Mouse (Mus musculus) lung, adult 2 months (tissue): Measurements from ENCODE around the gene Myo9b. TPM values are rescaled to one million over a fixed set of nuclear protein-coding genes. Genes with fewer than 3 reads are reported as not detected.

Source experiments
- DNase-seq: peaks from one replicate; pipeline ENCODE4 v3.0.0; 2022
- H3K4me1 ChIP-seq: fragments of 200-500 bp; 2 replicates; pipeline ENCODE4 v1.6.1; 2011; ENCODE audit warnings: low read length; ENCODE audit not compliant: control insufficient read depth, insufficient read depth
- H3K4me3 ChIP-seq: fragments of 200-500 bp; replicated peaks from 2 replicates; pipeline ENCODE3; 2011; ENCODE audit warnings: low read depth, mild to moderate bottlenecking, control low read depth, low read length; ENCODE audit errors: extremely low read depth
- CTCF ChIP-seq: fragments of 200-500 bp; IDR thresholded peaks from 2 replicates; pipeline ENCODE4 v1.5.1; 2011; ENCODE audit warnings: mild to moderate bottlenecking, low read length, control low read depth; ENCODE audit not compliant: insufficient read depth
- POLR2A ChIP-seq: fragments of 200-500 bp; IDR thresholded peaks from 2 replicates; pipeline ENCODE4 v1.6.1; 2011; ENCODE audit warnings: low read depth, mild to moderate bottlenecking, control low read depth, low read length, borderline replicate concordance; ENCODE audit errors: extremely low read depth
- WGBS: fragments of 180-500 bp; shearing (Covaris S2); methylation state at CpG from one replicate; pipeline ENCODE4 v1.1.7; 2018; 5-methylcytosine and 5-hydroxymethylcytosine counted together
- polyA plus RNA-seq: library from polyadenylated mRNA; depleted of rRNA; stranded (reverse); fragments of >200 nt; gene quantifications from 2 replicates; pipeline ENCODE4 v1.2.3, GENCODE M21; 2012; rRNA removed

Myo9b gene
- polyA plus RNA-seq, 1 experiment, result 37.6 TPM

DNA sequence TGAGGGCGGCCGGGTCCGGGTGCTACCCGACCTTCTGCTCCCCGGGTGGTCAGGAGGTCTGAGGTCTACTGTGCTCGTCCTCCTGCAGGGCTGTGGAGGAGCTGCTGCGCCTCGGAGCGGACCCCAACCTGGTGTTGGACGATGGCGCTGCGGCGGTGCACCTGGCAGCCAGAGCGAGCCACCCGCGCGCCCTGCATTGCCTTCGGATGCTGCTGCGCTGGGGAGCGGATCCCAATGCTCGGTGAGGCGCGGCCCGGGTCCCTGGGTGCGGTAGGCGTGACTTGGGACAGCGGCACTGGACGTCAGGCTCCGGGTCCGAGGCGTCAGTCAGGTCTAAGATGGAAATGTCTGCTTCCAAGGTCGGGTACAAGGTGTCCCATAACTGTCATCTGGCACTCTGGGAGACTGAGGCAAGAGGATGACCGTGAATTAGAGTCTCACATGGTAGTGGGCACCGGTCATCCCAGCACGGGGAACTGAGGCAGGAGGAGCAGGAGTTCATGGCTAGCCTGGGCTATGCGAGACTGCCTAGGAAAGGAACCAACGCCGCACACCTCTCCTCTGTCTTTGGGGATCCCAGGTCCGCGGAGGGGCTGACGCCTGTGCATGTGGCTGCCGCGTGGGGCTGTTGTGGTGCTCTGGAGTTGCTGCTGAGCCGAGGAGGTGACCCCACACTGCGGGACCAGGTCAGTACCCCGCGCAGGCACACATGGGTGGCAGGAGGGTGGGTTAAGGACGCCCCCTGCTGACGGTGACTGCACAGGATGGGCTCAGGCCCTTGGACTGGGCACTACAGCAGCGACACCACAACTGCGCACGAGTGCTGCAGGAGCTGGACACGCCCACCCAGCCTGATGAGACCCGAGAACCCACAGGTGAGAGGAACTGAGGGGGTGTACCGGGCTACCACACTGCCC is 133.8 kb downstream of the Myo9b start:
- Histone ChIP-seq H3K4me3 (no peak overlapping the region), H3K4me1 (peaks cover 6% of the 10 kb centered on the region; the same call in 1 of the 2 replicates)
- under 1% methylated on average over 55 of the region's 55 CpGs for WGBS
- DNase-seq, result peak; percentile 57
- TF ChIP-seq POLR2A (no peak), CTCF (peak; percentile 70)

DNA sequence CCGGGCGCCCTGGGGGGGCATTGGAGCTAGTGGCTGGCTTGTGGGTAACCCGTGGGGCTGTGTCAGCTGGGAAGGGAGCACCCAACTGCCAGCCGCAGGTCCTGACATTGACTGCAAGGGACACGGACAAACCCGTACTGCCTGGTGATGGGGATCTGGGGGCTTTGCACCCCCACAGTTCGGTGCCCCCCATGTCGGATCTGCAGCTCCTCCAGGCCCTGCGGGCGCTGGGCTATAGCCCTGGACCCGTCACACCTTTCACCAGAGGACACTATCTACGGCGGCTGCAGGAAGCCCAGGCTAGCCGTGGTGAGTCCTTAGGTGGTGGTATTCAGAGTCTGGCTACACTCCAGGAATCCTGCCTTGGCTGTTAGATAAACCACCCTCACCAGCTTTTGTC is 134.9 kb downstream of the Myo9b start:
- DNase-seq, result no peak
- TF ChIP-seq CTCF (no peak), POLR2A (no peak)
- 89% methylated on average over 14 of the region's 14 CpGs for whole genome bisulfite sequencing
- H3K4me1 ChIP-seq, result peaks cover 6% of the 10 kb centered on the region; the same call in 1 of the 2 replicates
- H3K4me3 ChIP-seq, result no peak overlapping the region

- Histone ChIP-seq H3K4me1 (peaks cover 6% of the 10 kb centered on the region; the same call in 1 of the 2 replicates), H3K4me3 (no peak overlapping the region)
- whole genome bisulfite sequencing, result 96% methylated on average over 4 of the region's 4 CpGs
- DNase-seq, result no peak
- TF ChIP-seq CTCF (no peak), POLR2A (no peak)
Measured at GRCm38 (mm10) chr8:71408231-71408630, 135.7 kb downstream of the Myo9b start.

Other genes starting within 250 kb of the Myo9b start
- 6.4 and 9.8 TPM in 2 replicates for gene Haus8, start 220 bp downstream of the Myo9b start, polyA plus RNA-seq
- 111 and 121 TPM in 2 replicates for gene Use1, start 94.1 kb downstream of the Myo9b start, polyA plus RNA-seq
- 16.9 and 21.1 TPM in 2 replicates for gene Ocel1, start 98.6 kb downstream of the Myo9b start, polyA plus RNA-seq
- gene Nr2f6, start 109.2 kb downstream of the Myo9b start, polyA plus RNA-seq, result 133 and 205 TPM in 2 replicates
- 155 and 170 TPM in 2 replicates for gene Ushbp1, start 123.1 kb downstream of the Myo9b start, polyA plus RNA-seq
- 120 and 145 TPM in 2 replicates for gene Babam1, start 124.1 kb downstream of the Myo9b start, polyA plus RNA-seq
- gene Ankle1, start 133.3 kb downstream of the Myo9b start, polyA plus RNA-seq, result 1.4 and 2.2 TPM in 2 replicates
- gene Abhd8, start 190.9 kb downstream of the Myo9b start, polyA plus RNA-seq, result 38.1 and 43.3 TPM in 2 replicates
- gene Mrpl34, start 192.2 kb downstream of the Myo9b start, polyA plus RNA-seq, result 59.4 and 72.5 TPM in 2 replicates
- gene Dda1, start 196.5 kb downstream of the Myo9b start, polyA plus RNA-seq, result 84.4 and 85.9 TPM in 2 replicates
- gene Ano8, start 213.2 kb downstream of the Myo9b start, polyA plus RNA-seq, result 25.5 and 30.6 TPM in 2 replicates
- gene Gtpbp3, start 215.4 kb downstream of the Myo9b start, polyA plus RNA-seq, result 26.0 and 30.4 TPM in 2 replicates
- 1,109 and 1,564 TPM in 2 replicates for gene Plvap, start 239.0 kb downstream of the Myo9b start, polyA plus RNA-seq